Mouse (Mus musculus) adrenal gland, postnatal 4 days (tissue): ENCODE data around the gene Usp12. TPM values are rescaled to one million over a fixed set of nuclear protein-coding genes. Genes with fewer than 3 reads are reported as not detected.

Experiments
- DNase-seq, 2 experiments: peaks; one replicate each; pipeline ENCODE4 v3.0.0; 2021 to 2022; ENCODE audit warnings: low spot score in 2 of 2, mixed read lengths in 2 of 2
- total RNA-seq, 2 experiments: library from RNA; stranded (reverse); gene quantifications; 2 replicates each; pipeline ENCODE4 v1.2.3; 2021

The Usp12 gene
- total RNA-seq, 2 experiments from 2014 or later: 35.8 to 36.3 TPM

DNA sequence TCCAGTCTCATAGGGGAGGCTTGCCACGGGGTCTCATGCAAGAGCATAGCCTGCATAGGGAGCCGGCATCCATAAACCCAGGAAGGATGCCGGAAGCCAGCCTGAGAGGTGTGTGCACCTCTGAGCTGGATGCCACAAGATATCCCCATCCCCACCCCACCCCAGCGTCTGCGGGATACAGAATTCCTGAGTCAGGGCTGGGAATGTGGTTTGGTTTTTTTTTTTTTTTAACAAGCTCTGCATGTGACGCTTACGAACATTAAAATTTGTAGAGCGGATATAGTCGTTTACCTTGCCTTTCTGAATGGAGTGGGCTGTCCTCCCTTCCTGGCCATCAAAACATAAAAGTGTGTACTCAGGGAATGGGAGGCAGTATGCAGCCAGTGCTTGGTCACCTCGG is 94.7 kb downstream of the Usp12 start:
- no peak for DNase-seq

DNA sequence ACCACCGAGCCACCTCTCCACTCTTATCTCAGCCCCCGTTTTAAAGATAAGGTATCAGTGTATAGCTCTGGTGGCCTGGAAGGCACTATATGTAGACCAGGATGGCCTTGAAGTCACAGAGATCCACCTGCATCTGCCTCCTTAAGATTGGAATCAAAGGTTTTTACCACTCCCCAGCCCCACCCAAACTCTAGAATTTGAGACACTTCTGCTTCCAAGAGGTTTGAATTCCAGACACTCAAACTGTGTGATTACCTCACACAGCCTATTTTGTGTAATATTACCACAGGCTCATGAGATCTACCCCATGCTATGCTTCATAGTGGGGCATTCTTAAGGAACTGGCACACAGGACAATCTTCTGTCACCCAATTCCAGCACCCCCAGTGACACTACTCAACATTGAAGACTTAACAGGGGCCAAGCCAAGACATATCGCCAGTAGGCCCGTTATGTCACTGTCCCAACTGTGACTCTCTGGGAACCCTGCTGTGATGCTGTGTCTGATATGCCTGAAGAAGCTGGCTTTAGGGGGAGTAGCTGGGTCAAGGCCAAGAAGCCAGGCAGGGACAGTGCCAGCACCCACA is 95.3 kb downstream of the Usp12 start:
- no peak for DNase-seq

DNA sequence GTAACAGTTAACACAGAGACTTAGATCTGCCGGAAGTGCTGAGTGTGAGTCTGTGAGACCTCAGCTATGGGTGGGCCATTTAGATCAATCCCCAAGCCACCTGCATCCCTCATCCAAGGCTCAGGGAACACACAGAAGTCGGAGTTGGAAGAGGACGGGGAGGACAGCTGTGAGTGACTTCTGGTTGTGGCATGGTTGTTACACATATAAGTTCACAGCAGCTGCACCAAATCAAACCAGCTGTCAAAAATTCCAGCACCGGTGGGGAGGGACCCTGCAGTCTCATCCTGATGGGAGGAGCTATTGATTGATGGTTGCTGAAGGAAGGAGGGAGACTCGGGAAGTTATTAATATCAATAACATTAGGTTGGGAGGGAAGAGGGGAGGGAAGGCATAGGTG is 99.3 kb downstream of the Usp12 start:
- DNase-seq: no peak

DNA sequence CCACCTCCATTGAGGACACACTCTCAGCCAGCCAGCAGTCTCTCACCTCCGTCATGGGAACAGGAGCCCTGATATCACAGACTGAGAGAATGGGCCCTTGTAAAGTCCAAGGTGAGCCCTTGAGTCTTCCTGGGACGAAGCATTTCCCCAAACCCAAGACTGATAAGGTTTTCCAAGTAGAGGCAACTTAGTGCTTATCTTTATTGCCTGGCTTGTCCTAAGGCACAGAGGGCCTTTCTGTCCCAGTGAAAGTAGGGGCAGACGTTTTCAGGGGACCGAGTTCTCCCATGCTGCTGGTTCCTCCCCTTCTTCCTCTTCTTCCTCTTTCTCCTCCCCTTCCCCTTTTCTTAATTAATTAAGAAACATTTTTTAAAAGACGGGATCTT is 101.8 kb downstream of the Usp12 start:
- DNase-seq: no peak

DNA sequence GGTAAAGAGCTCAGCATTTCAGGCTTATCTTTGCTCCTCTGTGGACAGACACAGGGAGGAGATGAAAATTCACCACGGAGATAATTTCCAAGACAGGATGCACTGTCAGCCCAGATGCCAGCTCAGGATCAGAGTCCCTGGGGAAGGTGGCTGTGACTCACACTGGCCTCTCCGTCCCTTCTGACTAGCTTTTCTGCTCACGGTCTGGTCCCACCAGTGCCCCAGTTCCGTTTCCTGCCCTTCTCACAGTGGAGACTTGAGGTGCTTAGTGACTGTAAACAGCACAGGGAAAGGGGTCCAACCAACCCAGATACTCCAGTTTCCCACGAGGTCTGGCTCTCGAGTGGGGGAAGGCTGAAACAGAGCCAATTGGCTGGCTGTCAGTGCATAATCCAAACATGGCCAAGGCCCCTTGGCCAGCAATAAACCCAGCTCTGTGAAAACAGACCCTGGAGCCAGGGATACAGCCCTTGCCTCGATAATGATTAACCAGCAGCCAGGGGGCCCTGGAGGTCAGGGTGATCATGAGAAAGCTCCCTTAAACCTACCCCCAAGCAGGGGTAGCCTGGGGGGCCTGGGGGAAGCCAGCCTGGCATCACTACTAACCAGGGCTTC is 102.3 kb downstream of the Usp12 start:
- DNase-seq: no peak

DNA sequence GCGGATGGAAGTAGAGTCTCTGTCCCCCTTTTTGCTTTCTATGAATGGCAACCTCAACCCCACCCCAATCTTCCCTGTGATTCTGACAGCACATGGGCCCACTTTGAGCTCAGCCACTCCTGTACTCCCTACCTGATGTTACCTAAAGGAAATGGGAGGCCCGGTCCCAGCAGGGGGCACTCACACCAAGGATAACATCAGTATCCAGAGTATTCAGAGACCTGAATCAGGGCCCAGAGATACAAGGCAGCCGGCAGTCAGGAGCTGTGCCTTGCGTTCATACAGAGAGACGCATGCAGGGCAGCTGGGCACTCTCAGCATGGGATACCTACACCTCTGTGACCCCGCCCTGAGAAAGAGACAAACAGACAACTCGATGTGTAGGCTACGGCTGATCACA is 103.1 kb downstream of the Usp12 start:
- no peak for DNase-seq

DNA sequence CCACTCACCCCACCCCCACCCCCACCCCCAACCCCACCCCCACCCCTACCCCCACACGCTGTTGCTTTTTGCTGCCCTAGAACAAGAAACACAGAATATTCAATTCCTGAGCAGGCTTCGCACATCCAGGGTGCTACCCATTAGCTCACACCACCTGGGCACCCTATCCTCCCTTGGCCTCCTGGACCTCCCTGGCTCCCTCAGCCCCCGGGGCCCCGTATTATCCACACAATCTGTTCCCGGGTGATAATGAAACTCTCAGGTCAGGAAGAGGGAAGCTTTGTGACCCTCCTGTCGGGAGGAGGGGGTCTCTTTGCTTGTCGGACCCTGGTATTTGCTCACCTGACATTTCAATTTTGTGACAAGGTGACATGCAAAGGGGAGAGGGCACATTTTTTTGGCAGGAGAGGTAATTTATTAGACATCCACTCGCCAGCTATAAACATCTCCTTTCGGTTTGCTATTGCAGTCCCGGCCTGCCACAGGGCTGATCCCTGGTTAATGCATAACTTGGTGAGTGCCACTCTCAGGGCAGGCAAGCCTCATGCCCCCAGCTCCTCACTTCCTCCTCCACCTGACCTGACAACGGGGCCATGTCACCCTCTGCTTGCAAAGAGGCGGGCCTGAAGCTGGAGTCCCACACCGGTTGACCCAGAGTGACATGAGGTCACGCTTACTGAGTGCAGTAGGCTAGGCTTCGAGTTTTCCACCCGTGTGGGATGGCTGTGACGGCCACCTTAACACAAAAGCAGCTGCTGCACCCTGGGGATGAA is 107.1 kb downstream of the Usp12 start:
- DNase-seq: no peak

DNA sequence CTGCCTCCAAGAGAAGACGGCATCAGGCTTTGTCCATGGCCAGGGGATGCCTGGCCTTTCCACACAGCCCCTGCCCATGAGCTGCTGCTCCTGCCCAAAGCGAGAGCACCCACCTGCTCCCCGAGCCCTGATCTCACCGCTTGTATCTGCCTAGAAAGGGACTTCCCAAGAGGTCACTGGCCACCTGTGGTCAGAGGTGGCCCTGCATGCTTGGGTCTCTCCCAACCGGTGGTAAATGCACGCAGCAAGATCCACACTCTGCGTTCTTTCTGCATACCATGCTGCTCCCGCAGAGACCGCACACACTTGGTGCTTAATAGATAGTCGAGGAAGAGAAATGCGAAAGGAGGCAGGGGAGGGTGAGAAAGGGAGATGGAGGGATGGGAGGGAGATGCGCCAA is 107.9 kb downstream of the Usp12 start:
- no peak for DNase-seq

Other genes starting within 250 kb of the Usp12 start
- not detected for gene Gm3415, start 238.9 kb downstream of the Usp12 start, total RNA-seq
- gene Gpr12, start 209.8 kb downstream of the Usp12 start, total RNA-seq: under 1 TPM; 0.20 to 0.59 TPM
- gene Rpl21, start 37.9 kb upstream of the Usp12 start, total RNA-seq: 100 to 1,000 TPM; 378 to 411 TPM
- gene Rasl11a, start 50.1 kb upstream of the Usp12 start, total RNA-seq: 10 to 100 TPM in 1 of 2 experiments, 1 to 10 TPM in 1; 8.5 to 18.1 TPM
- gene Gtf3a, start 153.7 kb upstream of the Usp12 start, total RNA-seq: 10 to 100 TPM; 40.7 to 45.2 TPM
- 10 to 100 TPM; 26.2 to 27.9 TPM for gene Mtif3, start 168.8 kb upstream of the Usp12 start, total RNA-seq